16 mouse cellular contexts compared by ENCODE assay signal in the genomic region with DNA sequence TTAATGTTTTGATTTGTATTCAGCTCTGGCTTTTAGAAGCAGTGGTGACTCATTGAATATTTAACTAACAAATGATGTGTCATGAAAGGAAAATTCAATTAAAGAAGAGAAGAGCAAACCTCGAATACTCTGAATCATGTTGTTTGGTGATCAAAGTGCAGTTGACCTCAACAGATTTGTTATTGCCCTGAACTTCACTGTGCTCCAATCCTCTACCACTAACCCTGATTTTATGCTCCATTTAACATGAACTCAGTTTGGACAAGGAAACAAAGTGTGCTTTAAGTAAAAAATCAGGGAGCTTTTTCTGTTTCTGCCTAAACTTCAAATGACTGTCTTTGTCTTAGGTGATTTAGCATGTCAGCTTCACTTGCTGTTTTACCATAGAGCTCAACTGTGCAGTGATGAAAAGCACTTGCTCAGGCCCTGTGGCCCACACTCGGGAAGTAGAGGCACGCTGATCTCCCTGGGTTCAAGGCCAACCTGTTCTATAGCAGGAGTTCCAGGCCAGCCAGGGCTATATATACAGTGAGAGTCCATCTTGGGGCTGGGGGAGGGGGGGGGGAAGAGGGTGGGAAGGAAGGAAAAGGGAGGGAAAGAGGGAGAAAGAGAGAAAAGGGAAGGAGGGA. TPM values are rescaled to one million over a fixed set of nuclear protein-coding genes. Genes with fewer than 3 reads are reported as not detected.
DNase-seq lines count a peak whose midpoint lies in the region; ATAC-seq and TF ChIP-seq lines count a peak whose summit lies in the region.
"Had no signal": no experiment of that assay in that cellular context is flagged by ENCODE, and none has a peak within 500 bp of the region (broad histone marks: within the 10 kb centered on the region; RNA-seq: fewer than 3 reads in every experiment).

No protein-coding gene starts in this region.

- H3K36me3 ChIP-seq in kidney, embryonic 16.5 days (ENCODE audit: insufficient read depth, low read length), result no peaks in the 10 kb centered on the region
- no peaks in the 10 kb centered on the region for H3K36me3 ChIP-seq in forebrain, embryonic 13.5 days (ENCODE audit: poor library complexity, severe bottlenecking)
- H3K36me3 ChIP-seq: embryonic facial prominence, embryonic 13.5 days; limb, embryonic 13.5 days had no signal

- H3K4me2 ChIP-seq in kidney, embryonic 16.5 days (replicated peaks; ENCODE audit: low read depth, low read length), result no peak overlapping the region
- H3K4me2 ChIP-seq in forebrain, embryonic 13.5 days, result no peak overlapping the region
- H3K4me2 ChIP-seq: embryonic facial prominence, embryonic 13.5 days; heart, embryonic 13.5 days; limb, embryonic 13.5 days had no signal

- H3K9me3 ChIP-seq in kidney, embryonic 16.5 days (ENCODE audit: low read length), result no peaks in the 10 kb centered on the region
- peaks cover 4% of the 10 kb centered on the region; the same call in 1 of the 2 replicates for H3K9me3 ChIP-seq in forebrain, embryonic 13.5 days (replicated peaks)
- H3K9me3 ChIP-seq: embryonic facial prominence, embryonic 13.5 days; limb, embryonic 13.5 days had no signal

- no peak for TF ChIP-seq CTCF in bone marrow macrophage, adult 2 months (IDR thresholded peaks at IDR 0.05; ENCODE audit: low read depth, low read length)

- peaks cover 33% of the 10 kb centered on the region for H3K4me1 ChIP-seq in kidney, embryonic 16.5 days (ENCODE audit: insufficient read depth, low read length)
- H3K4me1 ChIP-seq in bone marrow macrophage, adult 2 months (ENCODE audit: control insufficient read depth, insufficient read depth, low read length), result peaks cover 10% of the 10 kb centered on the region
- no peaks in the 10 kb centered on the region for H3K4me1 ChIP-seq in forebrain, embryonic 13.5 days
- H3K4me1 ChIP-seq: embryonic facial prominence, embryonic 13.5 days had no signal

- H3K9ac ChIP-seq in kidney, embryonic 16.5 days (replicated peaks; ENCODE audit: low read length), result no peak overlapping the region
- H3K9ac ChIP-seq in forebrain, embryonic 13.5 days, result no peak overlapping the region
- H3K9ac ChIP-seq: embryonic facial prominence, embryonic 13.5 days; heart, embryonic 13.5 days; limb, embryonic 13.5 days had no signal

- peak overlapping the region; percentile 66; the same call in 1 of the 2 replicates for H3K27ac ChIP-seq in kidney, embryonic 16.5 days (ENCODE audit: low read length)
- peak overlapping the region; percentile 54 for H3K27ac ChIP-seq in bone marrow macrophage, adult 2 months (ENCODE audit: insufficient read depth, low read depth, low read length)
- no peak overlapping the region for H3K27ac ChIP-seq in forebrain, embryonic 13.5 days
- H3K27ac ChIP-seq: embryonic facial prominence, embryonic 13.5 days; heart, embryonic 13.5 days; limb, embryonic 13.5 days; macrophage had no signal

- 47% methylated on average over 3 of the region's 3 CpGs for WGBS in kidney, embryonic 16.5 days
- 37% methylated on average over 3 of the region's 3 CpGs for WGBS in forebrain, embryonic 13.5 days

- H3K4me3 ChIP-seq in kidney, embryonic 16.5 days (ENCODE audit: low read length), result no peak overlapping the region
- H3K4me3 ChIP-seq in bone marrow macrophage, adult 2 months (ENCODE audit: insufficient read depth, low read length), result no peak overlapping the region
- H3K4me3 ChIP-seq in forebrain, embryonic 13.5 days, result no peak overlapping the region
- H3K4me3 ChIP-seq: embryonic facial prominence, embryonic 13.5 days; heart, embryonic 13.5 days; limb, embryonic 13.5 days had no signal

- no peaks in the 10 kb centered on the region for H3K27me3 ChIP-seq in kidney, embryonic 16.5 days (ENCODE audit: insufficient read depth, low read length)
- H3K27me3 ChIP-seq in forebrain, embryonic 13.5 days, result no peaks in the 10 kb centered on the region
- H3K27me3 ChIP-seq: embryonic facial prominence, embryonic 13.5 days; limb, embryonic 13.5 days had no signal

- ATAC-seq in kidney, embryonic 16.5 days (ENCODE audit: low FRiP score, low TSS enrichment), result no peak; the same call in 1 of the 2 replicates
- ATAC-seq in forebrain, embryonic 13.5 days, result no peak

- DNase-seq in kidney, adult 18-20 months, result no peak
- DNase-seq in thymus, postnatal 4 days, result peak; percentile 20
- no peak for DNase-seq in thymus, adult 18-20 months
- DNase-seq in natural killer cell, adult 2 months (ENCODE audit: low spot score in 2 of 2), result no peak
- DNase-seq: cerebellum, adult 18-20 months; gastrocnemius, postnatal 36 days; lung, adult 2 months; midbrain, embryonic 14.5 days; right cerebral cortex, postnatal 25 days had no signal

- no peak for TF ChIP-seq POLR2A in bone marrow macrophage, adult 2 months (IDR thresholded peaks at IDR 0.05; ENCODE audit: borderline replicate concordance, low read depth, low read length)

RNA-seq across cellular contexts. Expression of a gene that starts 57.1 kb away (rescaled TPM):
- polyA plus RNA-seq in kidney, embryonic 16.5 days (2015; fragmentation: Nextera tagmentation; extraction: Ambion mirVana), result 2.4 and 3.0 TPM in 2 replicates
- 21.5 and 22.0 TPM in 2 replicates for polyA plus RNA-seq in bone marrow macrophage, adult 2 months (2012; ENCODE audit: insufficient read depth, insufficient read length, missing spikeins)
- polyA plus RNA-seq in forebrain, embryonic 13.5 days (2015; fragmentation: Nextera tagmentation; extraction: Ambion mirVana), result 0.36 and 0.64 TPM in 2 replicates
